Mouse (Mus musculus) kidney, postnatal 4 days (tissue): ENCODE measurements around the gene Selenop.
A peak's percentile ranks its signal among the peaks of the same experiment; 100 is the strongest.

Experiments used
- DNase-seq, 2 experiments: peaks; one replicate each; pipeline ENCODE4 v3.0.0; 2021; ENCODE audit warnings: mixed read lengths in 2 of 2

Selenop gene

DNA sequence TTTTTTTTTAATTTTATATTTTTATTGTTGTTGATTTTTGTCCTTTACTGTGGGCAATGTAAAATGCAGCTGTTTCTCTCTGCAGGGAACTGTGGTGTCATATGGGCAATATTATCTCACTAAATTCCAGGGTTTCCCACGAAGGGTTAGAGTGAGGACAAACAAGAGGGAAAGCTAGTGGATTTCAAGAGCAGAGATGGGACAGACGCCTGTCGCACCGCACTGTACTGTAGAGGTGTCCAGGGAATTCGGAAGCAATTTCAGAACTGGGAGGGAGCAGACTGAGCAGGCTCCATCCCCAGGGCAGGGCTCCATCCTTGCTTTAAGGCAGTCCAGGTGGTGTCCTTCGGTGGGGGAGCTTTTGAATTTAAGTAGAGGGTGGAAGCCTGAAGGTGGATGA, 2.9 kb downstream of the Selenop start:
- peak; percentile 21 to 42 for DNase-seq

DNA sequence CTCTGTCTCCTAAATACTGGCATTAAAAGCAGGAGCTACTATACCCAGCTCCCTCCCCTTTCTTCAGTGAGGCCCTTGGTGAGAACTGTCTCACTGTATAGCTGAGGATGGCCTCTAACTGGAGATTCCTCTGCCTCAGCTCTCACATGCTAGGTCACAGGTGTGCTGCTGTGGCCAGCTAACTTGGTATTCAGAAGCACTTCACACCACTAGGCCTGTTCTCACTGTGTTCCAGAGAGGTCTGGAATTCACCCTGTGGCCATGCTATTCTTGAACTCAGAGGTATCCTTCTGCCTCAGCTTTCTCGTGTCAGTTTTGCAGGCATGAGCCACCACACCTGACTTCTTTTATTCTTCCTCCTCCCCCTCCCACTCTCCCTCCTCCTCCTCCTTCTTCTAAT, 4.8 kb downstream of the Selenop start:
- no peak for DNase-seq

DNA sequence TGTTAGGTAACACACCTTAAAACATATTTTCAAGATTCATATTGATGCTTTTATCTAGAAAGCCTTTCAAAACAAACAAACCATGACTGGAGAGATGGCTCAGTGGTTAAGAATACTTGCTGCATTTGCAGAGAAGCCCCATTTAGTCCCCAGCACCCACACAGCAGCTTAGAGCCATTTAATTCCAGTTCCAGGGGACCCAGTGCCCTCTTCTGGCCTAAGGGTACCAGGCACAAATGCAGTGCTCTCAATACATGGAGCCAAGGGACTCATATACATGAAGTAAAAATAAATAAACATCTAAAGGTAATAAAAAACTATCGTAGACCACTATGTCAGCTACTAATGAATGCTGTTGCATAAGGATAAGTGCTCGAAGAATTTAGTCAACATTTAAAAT, 9.0 kb downstream of the Selenop start:
- no peak for DNase-seq

DNA sequence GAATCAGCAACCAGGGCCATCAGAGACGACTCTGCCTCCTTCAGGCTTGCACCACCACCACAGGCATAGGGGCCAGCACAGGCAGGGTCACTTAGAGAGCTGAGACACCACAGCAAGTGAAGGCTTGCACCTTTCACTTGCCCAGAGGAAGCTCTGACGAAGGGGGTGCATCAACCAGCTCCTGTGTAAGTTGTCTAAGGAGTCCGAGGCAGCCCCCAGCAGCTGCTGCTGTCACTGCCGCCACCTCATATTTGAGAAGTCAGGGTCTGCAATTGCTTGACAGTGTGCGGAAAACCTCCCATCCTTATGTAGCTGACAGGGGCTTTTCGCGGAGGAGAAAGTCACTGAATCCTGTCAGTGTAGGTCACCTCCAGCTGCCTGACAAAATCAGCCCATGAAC, 10.9 kb downstream of the Selenop start:
- no peak for DNase-seq

DNA sequence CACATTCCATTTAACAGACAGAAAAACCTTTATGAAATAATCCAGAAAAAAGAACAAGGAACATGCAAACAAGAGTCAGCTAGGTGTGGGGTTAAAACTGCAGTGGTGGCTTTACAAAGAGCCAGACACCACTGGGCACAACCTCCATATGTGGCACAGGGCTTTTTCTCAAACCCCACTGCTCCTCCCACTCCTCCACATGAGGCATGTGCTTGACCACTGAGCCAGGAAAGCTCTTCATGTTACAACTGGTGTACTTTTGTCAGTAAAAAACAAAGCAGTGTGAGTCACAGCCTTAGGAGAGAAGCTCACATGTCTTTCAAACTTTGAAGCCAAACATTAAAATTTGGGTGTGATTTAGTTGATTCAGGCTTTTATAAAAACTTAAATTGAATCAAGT, 12.9 kb downstream of the Selenop start:
- DNase-seq = no peak

DNA sequence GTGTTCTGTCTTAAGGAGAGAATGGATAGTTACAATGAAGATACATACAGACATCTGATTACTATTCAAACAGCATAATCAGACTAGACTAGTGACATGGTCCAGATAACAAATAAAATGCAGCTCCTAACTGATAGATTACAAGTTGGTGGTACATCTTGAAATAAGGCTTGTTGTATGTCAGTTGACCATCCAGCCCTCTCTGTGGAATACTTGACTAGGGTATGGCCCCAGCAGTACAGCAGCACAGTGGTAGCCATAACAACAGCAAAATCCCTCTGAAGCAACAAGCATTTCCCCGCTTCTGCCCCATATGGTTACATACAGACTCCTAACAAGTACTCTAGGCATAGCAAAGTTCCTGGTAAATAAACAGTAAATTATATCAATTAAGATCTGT, 13.4 kb downstream of the Selenop start:
- no peak for DNase-seq

DNA sequence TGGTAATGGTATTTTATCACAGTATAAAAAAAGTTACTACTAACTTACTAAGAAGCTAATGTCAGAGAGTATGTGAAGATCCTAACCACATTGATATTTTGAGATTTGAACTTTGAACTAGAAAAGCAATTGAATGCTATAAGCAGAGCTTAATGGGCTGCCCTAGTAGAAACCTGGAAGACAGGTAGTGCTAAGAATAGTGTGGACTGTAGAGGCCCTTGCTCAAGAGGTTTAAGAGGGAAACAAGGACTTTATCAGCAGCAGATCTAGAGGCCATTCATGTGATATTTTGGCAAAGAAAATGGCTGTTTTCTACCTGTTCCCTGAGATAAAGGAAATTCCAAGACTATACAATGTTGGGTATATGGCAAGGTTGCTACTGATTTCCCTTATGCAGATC, 17.7 kb downstream of the Selenop start:
- no peak for DNase-seq

DNA sequence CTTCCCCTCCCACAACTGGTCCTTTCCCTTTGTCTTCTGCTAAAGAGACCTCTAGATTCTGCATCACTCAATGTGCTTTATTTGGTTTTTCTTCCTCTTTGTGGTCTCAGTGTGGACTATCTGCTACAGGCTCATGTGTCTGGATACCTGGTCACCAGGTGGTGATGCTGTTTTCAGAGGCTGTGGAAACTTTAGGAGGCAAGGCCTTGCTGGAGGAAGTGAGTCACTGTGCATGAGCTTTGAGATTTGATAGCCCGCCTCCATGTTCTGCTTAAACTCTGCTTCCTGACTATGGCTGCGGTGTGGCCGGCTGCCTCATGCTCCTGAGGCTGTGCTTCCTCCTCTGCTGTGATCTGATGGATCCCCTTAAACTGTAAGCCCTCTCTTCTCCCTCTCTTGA, 22.1 kb downstream of the Selenop start:
- no peak for DNase-seq

DNA sequence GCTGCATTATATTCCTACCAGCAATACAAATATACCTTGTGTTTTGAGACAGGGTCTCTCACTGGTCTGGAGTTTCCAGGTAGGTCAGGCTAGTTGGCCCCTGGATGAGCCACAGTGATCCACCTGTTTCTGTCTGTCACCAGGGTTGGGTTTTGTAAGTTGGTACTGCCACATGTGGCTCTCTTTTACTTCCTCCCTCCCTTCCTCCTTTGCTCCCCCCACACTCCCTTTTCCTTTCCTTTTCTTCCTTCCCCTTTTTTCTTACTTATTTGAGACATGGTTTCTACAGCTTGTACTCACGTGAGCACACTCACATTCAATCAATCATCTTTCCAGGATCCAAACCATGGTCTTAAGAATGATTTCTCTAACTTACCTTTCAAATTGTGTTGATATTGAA, 25.1 kb downstream of the Selenop start:
- DNase-seq = no peak

DNA sequence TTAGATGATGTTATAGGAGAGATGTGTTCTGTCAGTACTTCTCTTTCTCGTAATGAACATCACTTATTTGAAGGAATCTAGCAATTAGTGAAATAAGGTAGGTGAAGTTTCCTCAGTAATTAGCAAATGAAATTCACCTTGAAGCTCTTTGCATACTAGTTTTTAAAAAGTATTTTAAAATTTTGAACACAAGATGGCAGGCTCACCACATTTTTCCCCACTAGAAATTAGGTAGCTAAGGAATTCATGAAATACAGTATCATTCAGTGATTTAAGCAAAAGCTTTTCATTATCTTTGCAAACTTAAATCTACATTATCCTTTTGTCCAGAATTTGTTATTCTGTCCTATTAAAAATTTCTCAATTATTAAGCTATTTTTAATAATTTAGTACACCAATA, 27.6 kb downstream of the Selenop start:
- no peak for DNase-seq

DNA sequence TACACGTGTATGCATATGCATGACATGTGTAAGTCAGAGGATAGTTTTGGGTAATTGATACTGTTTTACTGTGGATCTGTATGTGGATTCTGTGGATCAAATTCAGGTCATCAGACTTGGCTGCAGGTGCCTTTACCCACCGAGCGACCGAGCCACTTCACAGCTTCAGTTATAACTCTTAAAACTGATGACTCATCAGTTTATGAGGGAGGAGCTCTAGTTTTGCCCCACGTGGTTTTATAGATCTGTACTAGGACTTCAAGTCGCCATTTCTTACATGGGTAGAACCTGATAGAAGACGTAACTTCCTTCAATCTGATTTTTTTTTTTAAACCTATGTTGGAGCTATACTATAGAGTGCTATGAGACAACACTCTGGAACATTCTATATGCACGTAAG, 29.3 kb downstream of the Selenop start:
- no peak for DNase-seq

DNA sequence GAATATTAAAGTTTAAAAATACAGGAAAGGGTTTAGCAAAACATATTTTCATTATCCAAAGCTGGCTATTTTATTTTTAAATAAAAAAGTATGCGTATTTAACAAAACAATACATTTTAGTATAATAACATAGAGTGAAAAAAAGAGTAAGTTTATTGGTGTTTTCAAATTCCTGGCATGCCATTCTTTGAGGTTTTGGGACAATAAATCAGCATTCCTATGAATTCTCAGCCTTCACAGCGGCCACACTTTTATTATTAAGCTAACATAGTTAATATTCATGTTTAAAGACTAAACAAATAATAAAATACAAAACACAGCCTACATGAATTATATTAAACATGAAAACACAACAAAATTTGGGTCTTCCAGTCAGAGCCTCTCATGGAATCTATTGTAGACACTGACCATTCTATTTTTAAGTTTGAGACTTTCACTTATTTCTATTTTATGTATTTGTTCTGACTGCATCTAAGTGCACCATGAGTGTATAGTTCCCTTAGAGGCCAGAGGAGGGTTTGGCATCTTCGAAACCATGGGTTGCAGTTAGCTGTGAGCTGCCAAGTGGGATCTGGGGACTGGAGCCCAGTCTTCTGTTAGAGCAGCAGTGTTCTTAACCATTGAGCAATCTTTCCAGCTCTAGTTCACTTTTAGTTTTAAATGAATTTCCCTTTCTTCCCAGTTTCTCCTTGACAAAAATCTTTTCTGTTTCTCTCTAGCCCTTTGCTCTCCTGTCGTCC, 32.2 kb downstream of the Selenop start:
- no peak for DNase-seq

DNA sequence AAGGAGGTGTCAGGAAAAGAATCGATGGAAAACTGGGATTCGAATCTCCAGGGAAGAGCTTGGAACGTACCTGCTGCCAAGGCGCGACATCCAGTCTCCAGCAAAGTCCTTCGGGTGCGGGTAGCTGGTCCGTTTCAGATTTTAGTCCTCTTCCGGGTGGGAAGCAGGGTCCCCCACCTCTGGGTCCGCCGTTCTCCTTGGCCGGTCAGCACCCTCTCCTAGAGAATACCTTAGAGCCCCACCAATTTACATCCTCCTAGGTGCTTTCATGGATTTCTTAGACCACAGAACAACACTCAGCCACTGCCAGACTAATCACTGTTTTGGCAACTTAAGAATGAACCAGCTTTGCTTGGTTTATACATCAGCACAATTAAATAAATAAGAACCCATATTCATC, 35.1 kb downstream of the Selenop start, which contains the start of gene Ccdc152:
Gene Ccdc152, minus strand, starts transcription at position 101 of the 400 bp plus-strand sequence.
- no peak for DNase-seq

DNA sequence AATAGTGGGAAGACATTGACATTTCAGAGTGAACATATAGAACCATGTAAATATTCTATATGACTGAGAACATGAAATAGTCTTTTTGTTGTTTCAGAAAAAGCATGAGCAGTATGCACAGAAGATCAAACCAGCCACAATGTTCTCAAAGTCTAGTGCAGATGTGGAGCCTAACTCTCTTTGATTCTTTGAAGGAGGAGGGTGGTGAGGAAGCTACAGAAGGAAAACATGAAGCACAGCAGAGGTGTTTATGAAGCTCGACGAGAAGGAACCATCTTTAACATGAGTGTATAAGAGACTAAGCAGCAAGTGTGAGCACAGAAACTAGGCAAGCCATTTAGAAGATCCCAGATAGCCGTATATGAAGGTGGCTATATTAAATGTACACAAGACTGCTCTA, 41.5 kb downstream of the Selenop start:
- DNase-seq = no peak

DNA sequence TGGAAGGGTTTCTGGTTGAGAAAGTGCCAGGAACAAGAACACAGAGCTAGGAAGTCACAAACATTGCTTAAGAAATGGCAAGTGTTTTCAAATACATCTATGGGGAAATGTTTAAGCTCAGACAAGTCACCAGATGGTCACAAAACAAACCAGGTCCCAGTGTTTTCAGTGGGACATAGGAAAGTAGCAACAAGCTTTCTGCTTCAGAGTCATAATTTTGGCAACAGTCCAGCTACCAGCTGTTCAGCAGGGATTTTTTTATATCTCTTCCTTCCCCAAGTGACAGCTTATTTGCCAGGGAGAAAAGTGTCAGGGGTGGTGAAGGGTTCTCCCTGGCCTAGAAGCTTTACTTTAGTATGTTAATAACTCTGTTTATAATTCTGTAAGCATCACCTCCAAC, 44.6 kb downstream of the Selenop start:
- DNase-seq = peak; percentile 14 to 17

DNA sequence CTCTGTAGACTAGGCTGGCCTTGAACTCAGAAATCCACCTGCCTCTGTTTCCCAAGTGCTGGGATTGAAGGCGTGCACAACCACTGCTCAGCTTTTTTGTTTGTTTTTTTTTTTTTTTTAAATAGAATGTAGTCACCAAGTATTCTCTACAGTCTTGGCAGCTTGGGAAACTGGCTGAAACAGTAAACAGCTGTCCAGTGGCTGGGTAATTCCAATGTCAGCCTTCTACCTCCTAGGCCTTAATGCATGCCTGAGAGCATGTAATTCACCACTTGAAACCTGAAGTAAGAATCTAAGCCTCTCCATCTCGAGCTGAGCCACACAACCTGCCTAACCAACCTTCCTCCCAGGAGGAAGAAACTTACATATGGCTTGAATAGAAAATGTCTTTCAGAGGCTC, 48.3 kb downstream of the Selenop start:
- DNase-seq = no peak

DNA sequence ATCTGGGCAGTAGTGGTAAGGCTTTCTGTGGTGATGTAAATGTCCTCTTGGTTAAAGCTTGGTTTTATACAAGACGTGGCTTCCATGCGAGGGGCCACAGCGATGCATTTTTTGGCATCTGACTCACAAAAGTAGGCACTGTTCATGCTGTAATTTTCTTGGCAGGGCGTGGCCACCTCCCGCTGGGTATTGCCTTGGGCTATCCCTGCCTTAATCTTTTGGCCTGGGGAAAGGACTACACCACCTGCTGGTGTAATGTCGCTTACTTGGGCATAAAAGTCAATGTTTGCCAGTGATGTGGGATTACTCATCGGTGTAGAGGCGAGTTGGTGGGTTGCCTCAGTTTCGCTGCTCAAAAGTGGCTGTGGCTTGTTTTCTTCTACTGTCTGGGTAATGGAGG, 51.6 kb downstream of the Selenop start:
- no peak for DNase-seq

DNA sequence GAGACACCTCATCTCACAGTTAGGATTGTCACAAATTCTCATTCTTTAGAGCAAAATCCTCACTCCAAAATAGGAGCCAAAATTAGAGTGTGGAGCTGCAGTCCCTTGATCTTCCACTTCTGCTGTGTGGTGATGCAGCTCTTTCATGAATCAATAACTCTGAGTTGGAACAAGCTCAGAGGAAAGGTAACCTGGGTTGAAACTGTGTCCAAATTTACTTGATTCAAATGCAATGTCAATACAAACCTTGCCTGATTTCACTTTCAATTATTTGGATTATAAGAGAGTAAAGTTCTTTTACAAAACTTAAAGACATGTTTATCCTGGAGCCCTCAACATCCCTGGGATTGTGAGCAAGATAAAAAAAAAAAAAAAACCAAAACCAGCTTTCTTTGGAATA, 54.7 kb downstream of the Selenop start:
- DNase-seq = no peak
